Mouse (Mus musculus): ENCODE measurements around the gene Iqcd. TPM values are rescaled to one million over a fixed set of nuclear protein-coding genes. Genes with fewer than 3 reads are reported as not detected.

Iqcd gene
- polyA plus RNA-seq, 1 experiment = 2.1 TPM

DNA sequence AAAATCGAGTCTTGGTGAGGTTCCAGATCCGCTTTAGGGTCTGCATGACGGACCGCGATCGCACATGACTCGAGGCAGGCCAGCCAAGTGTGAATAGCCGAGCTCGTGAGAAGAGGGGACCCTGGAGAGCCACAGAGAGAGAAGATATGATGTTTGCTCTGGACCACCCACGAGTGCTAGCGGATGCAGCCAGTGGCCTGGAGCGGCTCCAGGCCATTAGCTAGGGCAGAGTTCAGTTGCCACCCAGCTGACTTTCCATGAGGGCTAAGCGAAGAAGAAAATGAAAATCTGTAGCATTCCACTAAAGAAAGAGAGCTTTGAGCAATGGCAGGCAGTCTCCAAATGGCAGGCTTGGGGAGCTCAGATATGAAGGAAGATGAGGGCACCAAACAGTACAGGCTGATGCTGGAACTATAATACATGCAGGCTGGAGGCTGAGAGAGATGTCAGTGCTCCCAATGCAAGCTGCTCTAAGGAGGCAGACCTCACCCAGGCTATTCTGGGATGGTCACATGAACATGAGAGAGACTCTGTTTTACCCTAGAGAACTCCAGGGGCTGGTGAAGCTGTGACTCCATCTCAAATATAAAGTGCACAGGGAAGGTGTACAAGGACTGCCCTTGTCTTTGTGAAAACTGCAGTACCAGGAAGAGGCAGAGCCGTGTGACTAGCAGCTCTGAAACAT lies 17.6 kb upstream of the Iqcd start:
- peak overlapping the region; percentile 63 for H3K27ac ChIP-seq (ENCODE audit: insufficient read depth, low read depth, low read length)
- H3K27me3 ChIP-seq (replicated peaks; ENCODE audit: control insufficient read depth, insufficient read depth, low read length) = no peaks in the 10 kb centered on the region
- no peaks in the 10 kb centered on the region for H3K36me3 ChIP-seq (ENCODE audit: control insufficient read depth, insufficient read depth, low read length)
- peak; percentile 74 for DNase-seq
- H3K4me3 ChIP-seq (ENCODE audit: insufficient read depth, low read depth, low read length) = no peak overlapping the region
- TF ChIP-seq POLR2A (IDR thresholded peaks at IDR 0.05; ENCODE audit: low read depth, low read length) (no peak), CTCF (conservative IDR thresholded peaks at IDR 0.05; ENCODE audit: insufficient read depth, insufficient read length, low read depth, low read length) (no peak)
- 35% methylated on average over 14 of the region's 14 CpGs for WGBS
- peaks cover 58% of the 10 kb centered on the region for H3K4me1 ChIP-seq (ENCODE audit: control insufficient read depth, insufficient read depth, low read length)

DNA sequence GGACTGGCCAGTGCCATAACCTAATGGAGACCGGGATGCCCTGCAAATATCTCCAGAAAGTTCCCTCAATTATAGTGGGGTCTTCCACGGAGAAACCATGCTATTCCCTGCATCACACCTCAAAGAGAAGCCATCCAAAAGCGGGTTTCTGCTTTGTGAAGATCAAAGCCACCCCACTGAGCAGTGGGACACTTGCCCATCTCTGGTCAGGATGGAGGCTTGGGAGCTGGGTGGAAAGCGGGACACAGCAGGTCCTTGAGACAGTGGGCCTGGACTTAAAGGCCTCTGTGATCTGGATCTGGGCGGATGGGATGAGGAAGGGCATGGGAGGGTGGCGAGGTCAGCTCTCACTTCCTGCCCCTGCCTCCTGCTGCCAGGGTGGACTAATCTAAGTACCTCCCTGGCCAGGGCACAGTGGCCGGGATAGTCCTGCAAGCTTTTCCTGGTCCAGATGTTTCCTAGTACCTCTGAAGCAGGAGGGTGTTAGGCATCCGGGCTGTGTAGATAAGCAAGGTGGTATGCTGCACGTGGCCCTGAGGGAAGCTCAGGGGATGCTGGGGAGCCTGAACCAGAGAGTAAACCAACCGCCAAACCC lies 14.2 kb upstream of the Iqcd start:
- no peak for DNase-seq
- H3K36me3 ChIP-seq (ENCODE audit: control insufficient read depth, insufficient read depth, low read length) = no peaks in the 10 kb centered on the region
- H3K4me3 ChIP-seq (ENCODE audit: insufficient read depth, low read depth, low read length) = no peak overlapping the region
- TF ChIP-seq CTCF (conservative IDR thresholded peaks at IDR 0.05; ENCODE audit: insufficient read depth, insufficient read length, low read depth, low read length) = no peak
- no peak for TF ChIP-seq POLR2A (IDR thresholded peaks at IDR 0.05; ENCODE audit: low read depth, low read length)
- H3K27me3 ChIP-seq (replicated peaks; ENCODE audit: control insufficient read depth, insufficient read depth, low read length) = no peaks in the 10 kb centered on the region
- WGBS = 61% methylated on average over 10 of the region's 10 CpGs
- no peak overlapping the region for H3K27ac ChIP-seq (ENCODE audit: insufficient read depth, low read depth, low read length)
- H3K4me1 ChIP-seq (ENCODE audit: control insufficient read depth, insufficient read depth, low read length) = peaks cover 53% of the 10 kb centered on the region

DNA sequence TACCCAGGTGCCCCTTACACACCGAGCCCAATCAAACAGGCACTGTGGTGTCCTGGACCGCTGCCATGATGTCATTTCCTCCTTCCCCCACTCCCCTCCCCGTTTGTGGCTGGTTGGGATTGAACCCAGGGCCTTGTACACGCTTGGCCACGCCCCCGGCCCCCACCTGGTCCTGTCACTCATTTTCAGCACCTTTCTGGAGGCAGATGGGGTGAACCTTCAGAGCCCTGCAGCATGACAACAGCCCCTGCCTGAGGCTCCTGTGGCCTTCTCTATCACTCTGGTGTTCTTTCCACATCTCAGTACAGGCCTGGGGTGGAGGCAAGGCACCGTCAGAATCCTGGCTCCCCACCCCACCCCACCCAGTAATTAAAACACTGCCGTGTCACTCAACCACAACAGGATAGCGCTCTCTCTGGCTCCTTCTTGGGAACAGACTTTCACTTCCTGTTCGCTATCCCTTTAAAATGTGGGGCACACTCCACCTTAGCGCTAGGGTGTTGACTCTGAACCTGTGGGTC lies 12.0 kb upstream of the Iqcd start:
- H3K4me1 ChIP-seq (ENCODE audit: control insufficient read depth, insufficient read depth, low read length) = peaks cover 49% of the 10 kb centered on the region
- 56% methylated on average over 11 of the region's 11 CpGs for WGBS

DNA sequence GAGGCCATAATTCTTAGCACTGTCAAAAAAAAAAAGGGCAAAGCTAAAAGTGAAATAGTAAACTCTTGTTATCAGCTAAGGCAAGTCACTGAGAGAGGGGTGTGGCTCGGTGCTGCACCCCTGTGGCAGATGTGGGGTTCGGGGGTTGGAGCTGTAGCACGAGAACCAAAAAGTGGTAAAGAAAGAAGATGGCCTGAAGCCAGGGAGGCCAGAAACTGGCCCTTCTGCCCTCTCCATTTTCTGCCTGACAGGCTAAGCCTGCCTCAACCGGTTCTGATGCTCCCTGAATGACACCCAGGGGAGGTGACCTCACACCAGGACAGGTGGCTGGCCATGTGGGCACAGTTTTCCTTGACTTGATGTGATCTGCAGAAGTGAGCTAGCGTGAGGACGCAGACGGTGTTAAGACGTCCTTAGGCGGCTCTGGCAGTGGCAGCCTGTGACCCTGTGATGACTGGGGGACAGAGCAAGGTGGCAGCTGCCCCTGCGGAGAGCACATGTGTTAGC lies 10.8 kb upstream of the Iqcd start:
- Histone ChIP-seq H3K27ac (ENCODE audit: insufficient read depth, low read depth, low read length) (no peak overlapping the region), H3K4me3 (ENCODE audit: insufficient read depth, low read depth, low read length) (no peak overlapping the region), H3K27me3 (replicated peaks; ENCODE audit: control insufficient read depth, insufficient read depth, low read length) (no peaks in the 10 kb centered on the region), H3K4me1 (ENCODE audit: control insufficient read depth, insufficient read depth, low read length) (peaks cover 48% of the 10 kb centered on the region), H3K36me3 (ENCODE audit: control insufficient read depth, insufficient read depth, low read length) (no peaks in the 10 kb centered on the region; the same call in 1 of the 2 replicates)
- peak; percentile 76 for DNase-seq
- 0 out of 2 replicates have a peak, but pooled peaks have one; percentile 22 for TF ChIP-seq CTCF (conservative IDR thresholded peaks at IDR 0.05; ENCODE audit: insufficient read depth, insufficient read length, low read depth, low read length)
- no peak for TF ChIP-seq POLR2A (IDR thresholded peaks at IDR 0.05; ENCODE audit: low read depth, low read length)
- WGBS = 36% methylated on average over 10 of the region's 10 CpGs

More for the DNA sequence above, 12.0 kb upstream of the Iqcd start:
- Histone ChIP-seq H3K4me3 (ENCODE audit: insufficient read depth, low read depth, low read length) (no peak overlapping the region), H3K27ac (ENCODE audit: insufficient read depth, low read depth, low read length) (no peak overlapping the region), H3K27me3 (replicated peaks; ENCODE audit: control insufficient read depth, insufficient read depth, low read length) (no peaks in the 10 kb centered on the region), H3K36me3 (ENCODE audit: control insufficient read depth, insufficient read depth, low read length) (no peaks in the 10 kb centered on the region; the same call in 1 of the 2 replicates)
- TF ChIP-seq POLR2A (IDR thresholded peaks at IDR 0.05; ENCODE audit: low read depth, low read length) (no peak), CTCF (conservative IDR thresholded peaks at IDR 0.05; ENCODE audit: insufficient read depth, insufficient read length, low read depth, low read length) (no peak)
- no peak for DNase-seq

DNA sequence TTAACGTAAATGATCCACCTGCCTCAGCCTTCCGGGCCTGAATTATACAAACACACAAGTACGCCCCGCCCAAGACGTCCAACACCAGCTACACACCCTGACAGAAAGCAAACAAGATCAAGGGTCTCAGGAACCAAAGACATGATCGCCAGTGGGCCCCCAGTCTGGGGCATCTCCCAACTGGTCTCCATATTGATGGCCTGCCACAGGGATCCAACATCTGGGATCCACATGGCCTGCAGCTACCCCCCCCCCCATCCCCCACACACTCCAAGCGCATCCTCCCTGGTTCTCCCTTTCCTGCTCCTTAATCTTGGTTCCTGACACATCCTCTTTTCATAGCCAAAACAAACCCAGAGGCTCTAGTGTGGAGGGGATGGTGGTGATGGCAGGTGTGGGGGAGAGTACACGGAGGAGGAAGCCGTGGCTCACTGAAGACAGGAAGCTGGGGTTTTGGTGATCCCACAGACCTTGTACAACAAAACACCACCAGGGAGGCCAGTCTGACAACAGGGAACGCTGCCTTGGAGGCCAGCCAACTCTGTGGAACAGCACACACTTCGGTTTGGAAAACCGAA lies 10.2 kb upstream of the Iqcd start:
- DNase-seq = peak; percentile 83
- Histone ChIP-seq H3K4me3 (ENCODE audit: insufficient read depth, low read depth, low read length) (no peak overlapping the region), H3K4me1 (ENCODE audit: control insufficient read depth, insufficient read depth, low read length) (peaks cover 48% of the 10 kb centered on the region), H3K27ac (ENCODE audit: insufficient read depth, low read depth, low read length) (no peak overlapping the region), H3K27me3 (replicated peaks; ENCODE audit: control insufficient read depth, insufficient read depth, low read length) (no peaks in the 10 kb centered on the region), H3K36me3 (ENCODE audit: control insufficient read depth, insufficient read depth, low read length) (peaks cover 3% of the 10 kb centered on the region)
- 29% methylated on average over 12 of the region's 12 CpGs for WGBS
- no peak for TF ChIP-seq POLR2A (IDR thresholded peaks at IDR 0.05; ENCODE audit: low read depth, low read length)

DNA sequence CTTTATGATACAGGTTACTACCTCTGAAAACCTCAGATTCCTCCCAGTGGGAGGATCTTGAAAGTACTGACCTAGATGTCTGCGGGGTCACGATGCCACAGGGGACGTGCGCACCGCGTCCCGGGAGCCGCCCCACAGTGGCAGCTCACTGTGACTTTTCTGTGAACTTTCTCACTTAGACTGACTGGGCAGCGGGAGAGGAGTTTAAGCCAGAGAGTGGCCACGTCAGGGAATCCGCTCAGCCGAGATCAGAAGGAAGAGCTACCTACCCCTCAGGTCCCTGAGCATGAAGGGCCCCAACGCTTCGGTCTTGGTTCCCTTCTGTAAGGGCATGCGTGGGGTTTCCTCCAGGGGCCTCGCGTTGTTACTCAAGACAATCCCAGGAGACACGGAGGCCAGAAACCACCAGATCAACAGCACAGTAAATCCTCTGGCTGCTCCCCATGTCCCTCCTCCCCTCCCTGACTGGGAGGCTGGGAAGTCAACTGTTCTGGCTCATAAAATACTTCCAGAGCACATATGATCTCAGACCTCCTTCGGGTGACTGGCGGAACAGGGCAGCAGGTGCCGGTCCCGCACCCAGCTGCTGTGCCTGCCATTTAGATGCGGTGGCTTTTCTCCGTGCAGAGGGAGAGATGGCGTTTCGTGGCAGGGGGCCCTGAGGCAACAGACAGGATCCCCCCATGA lies 9.5 kb upstream of the Iqcd start:
- H3K27me3 ChIP-seq (replicated peaks; ENCODE audit: control insufficient read depth, insufficient read depth, low read length) = no peaks in the 10 kb centered on the region
- H3K4me3 ChIP-seq (ENCODE audit: insufficient read depth, low read depth, low read length) = no peak overlapping the region
- peak overlapping the region; percentile 88 for H3K27ac ChIP-seq (ENCODE audit: insufficient read depth, low read depth, low read length)
- peaks cover 3% of the 10 kb centered on the region for H3K36me3 ChIP-seq (ENCODE audit: control insufficient read depth, insufficient read depth, low read length)
- H3K4me1 ChIP-seq (ENCODE audit: control insufficient read depth, insufficient read depth, low read length) = peaks cover 48% of the 10 kb centered on the region
- DNase-seq = peak; percentile 85
- TF ChIP-seq POLR2A (IDR thresholded peaks at IDR 0.05; ENCODE audit: low read depth, low read length) = no peak
- no peak for TF ChIP-seq CTCF (conservative IDR thresholded peaks at IDR 0.05; ENCODE audit: insufficient read depth, insufficient read length, low read depth, low read length)
- WGBS = 11% methylated on average over 26 of the region's 26 CpGs
